Mouse (Mus musculus): ENCODE data around the gene H2-Eb1.

DNA sequence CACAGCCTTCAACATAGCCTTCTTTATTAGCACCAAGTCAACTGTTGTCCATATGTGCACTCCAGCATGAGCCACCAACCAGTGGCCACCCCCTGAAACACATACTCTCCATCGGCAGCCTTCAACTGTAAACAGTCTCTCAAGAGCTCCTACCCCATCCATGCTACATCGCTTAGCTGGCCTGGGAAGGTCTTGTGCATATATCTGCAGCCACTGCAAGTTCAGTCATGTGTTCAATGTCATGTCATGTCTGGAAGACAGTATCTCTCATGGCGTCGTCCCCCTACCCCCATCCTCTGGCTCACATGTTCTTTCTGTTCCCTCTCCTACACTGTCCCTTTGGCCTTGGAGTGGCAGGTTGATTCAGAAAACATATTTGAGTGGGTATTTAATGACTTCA lies 39.2 kb downstream of the H2-Eb1 start:
- no peak for TF ChIP-seq CTCF (IDR thresholded peaks at IDR 0.05; ENCODE audit: borderline replicate concordance, insufficient read depth, low read length)
- no peak for TF ChIP-seq POLR2A (IDR thresholded peaks at IDR 0.05; ENCODE audit: low read depth, low read length)

Measured in embryonic fibroblast, embryonic 13.5 days (primary cell).